Mouse (Mus musculus) CH12.LX (cell line): ENCODE results near the gene Ube2h. TPM values are rescaled to one million over a fixed set of nuclear protein-coding genes. Genes with fewer than 3 reads are reported as not detected.
A peak's percentile ranks its signal among the peaks of the same experiment; 100 is the strongest.

ENCODE experiments used
- DNase-seq: peaks from one replicate; pipeline ENCODE4 v3.0.0-alpha.2; 2013; ENCODE audit errors: extremely low read depth
- H3K27ac ChIP-seq: 2 replicates; pipeline ENCODE4 v1.5.1; 2012; ENCODE audit warnings: low read depth, mild to moderate bottlenecking, control low read depth, moderate library complexity; ENCODE audit not compliant: insufficient read depth
- H3K27me3 ChIP-seq: replicated peaks from 2 replicates; pipeline ENCODE3; 2012; ENCODE audit warnings: inconsistent platforms
- H3K36me3 ChIP-seq, 2 experiments: replicated peaks in 1 of 2; 2 replicates each; pipeline versions ENCODE3 to v1.6.1; 2012; ENCODE audit warnings: inconsistent platforms in 1 of 2, low read length in 1 of 2, mild to moderate bottlenecking in 1 of 2, mixed read lengths in 1 of 2, moderate library complexity in 1 of 2; ENCODE audit not compliant: control insufficient read depth in 1 of 2, insufficient read depth in 1 of 2
- H3K4me1 ChIP-seq, 2 experiments: 2 replicates each; pipeline ENCODE4 v1.6.1; 2012; ENCODE audit warnings: inconsistent platforms in 1 of 2, moderate library complexity in 1 of 2; ENCODE audit not compliant: insufficient read depth in 2 of 2, control insufficient read depth in 1 of 2
- H3K4me2 ChIP-seq: 2 replicates; pipeline ENCODE4 v1.6.1; 2012; ENCODE audit warnings: low read depth, mild to moderate bottlenecking, control low read depth; ENCODE audit not compliant: poor library complexity, insufficient read depth, severe bottlenecking
- H3K4me3 ChIP-seq, 3 experiments: fragments of 150-350 bp in 1 of 3; sonication (generic) in 1 of 3; replicated peaks in 1 of 3; 2 replicates each; pipeline versions ENCODE3 to v1.5.1; 2011 to 2012; ENCODE audit warnings: low read depth in 2 of 3, low read length in 2 of 3, mild to moderate bottlenecking in 2 of 3, moderate library complexity in 2 of 3, control low read depth in 1 of 3, improper control_type of control experiment in 1 of 3, inconsistent platforms in 1 of 3, mixed read lengths in 1 of 3; ENCODE audit not compliant: poor library complexity in 1 of 3
- H3K79me2 ChIP-seq: replicated peaks from 2 replicates; pipeline ENCODE4 v1.6.1; 2012; ENCODE audit warnings: mild to moderate bottlenecking, moderate library complexity; ENCODE audit not compliant: control insufficient read depth, poor library complexity, insufficient read depth, severe bottlenecking; ENCODE audit errors: extremely low read depth
- H3K9ac ChIP-seq: 2 replicates; pipeline ENCODE4 v1.6.1; 2012; ENCODE audit warnings: low read depth, mild to moderate bottlenecking, control low read depth, moderate library complexity; ENCODE audit not compliant: insufficient read depth
- H3K9me3 ChIP-seq: replicated peaks from 2 replicates; pipeline ENCODE3; 2012; ENCODE audit warnings: low read length, inconsistent platforms, mixed read lengths
- BHLHE40 ChIP-seq: IDR thresholded peaks from 2 replicates; pipeline ENCODE4 v1.6.1; 2011; ENCODE audit warnings: mild to moderate bottlenecking, low read depth, low read length, improper control_type of control experiment
- CHD1 ChIP-seq: IDR thresholded peaks from 2 replicates; pipeline ENCODE4 v1.6.1; 2012; ENCODE audit warnings: low read depth, low read length, improper control_type of control experiment, inconsistent platforms
- CHD2 ChIP-seq: IDR thresholded peaks from 2 replicates; pipeline ENCODE4 v1.6.1; 2011; ENCODE audit warnings: low read length, improper control_type of control experiment
- CTCF ChIP-seq, 2 experiments: IDR thresholded peaks in 1 of 2; conservative IDR thresholded peaks in 1 of 2; 2 replicates each; pipeline ENCODE4 v1.5.1; 2011 to 2012; ENCODE audit warnings: low read depth in 2 of 2, low read length in 2 of 2, improper control_type of control experiment in 1 of 2, inconsistent platforms in 1 of 2, mild to moderate bottlenecking in 1 of 2, moderate library complexity in 1 of 2
- E2F4 ChIP-seq: IDR thresholded peaks from 2 replicates; pipeline ENCODE4 v1.6.1; 2011; ENCODE audit warnings: low read depth, low read length, improper control_type of control experiment; ENCODE audit not compliant: insufficient replicate concordance
- ELF1 ChIP-seq: IDR thresholded peaks from 2 replicates; pipeline ENCODE4 v1.6.1; 2014; ENCODE audit warnings: low read depth, mild to moderate bottlenecking, inconsistent platforms, low read length, improper control_type of control experiment
- EP300 ChIP-seq: IDR thresholded peaks from 2 replicates; pipeline ENCODE4 v1.6.1; 2011; ENCODE audit warnings: low read length, improper control_type of control experiment
- ETS1 ChIP-seq: conservative IDR thresholded peaks from 2 replicates; pipeline ENCODE4 v1.6.1; 2012; ENCODE audit warnings: low read depth, mild to moderate bottlenecking, inconsistent platforms, low read length, improper control_type of control experiment, moderate library complexity
- GABPA ChIP-seq: IDR thresholded peaks from 2 replicates; pipeline ENCODE4 v1.6.1; 2012; ENCODE audit warnings: low read depth, low read length, improper control_type of control experiment, inconsistent platforms; ENCODE audit not compliant: insufficient replicate concordance
- HCFC1 ChIP-seq: IDR thresholded peaks from 2 replicates; pipeline ENCODE4 v1.6.1; 2012; ENCODE audit warnings: low read depth, mild to moderate bottlenecking, inconsistent platforms, low read length, improper control_type of control experiment
- IRF4 ChIP-seq: IDR thresholded peaks from 2 replicates; pipeline ENCODE4 v1.6.1; 2014; ENCODE audit warnings: low read depth, mild to moderate bottlenecking, inconsistent platforms, low read length, improper control_type of control experiment
- KAT2A ChIP-seq: IDR thresholded peaks from 2 replicates; pipeline ENCODE4 v1.6.1; 2012; ENCODE audit warnings: low read length, improper control_type of control experiment, inconsistent platforms; ENCODE audit not compliant: insufficient replicate concordance
- MAFK ChIP-seq: IDR thresholded peaks from 2 replicates; pipeline ENCODE4 v1.6.1; 2011; ENCODE audit warnings: low read length, improper control_type of control experiment; ENCODE audit not compliant: insufficient replicate concordance
- MAX ChIP-seq: IDR thresholded peaks from 2 replicates; pipeline ENCODE4 v1.6.1; 2011; ENCODE audit warnings: low read length, improper control_type of control experiment
- MAZ ChIP-seq: IDR thresholded peaks from 2 replicates; pipeline ENCODE4 v1.6.1; 2012; ENCODE audit warnings: low read depth, mild to moderate bottlenecking, inconsistent platforms, low read length, improper control_type of control experiment, moderate library complexity
- MEF2A ChIP-seq: IDR thresholded peaks from 2 replicates; pipeline ENCODE4 v1.6.1; 2014; ENCODE audit warnings: low read depth, mild to moderate bottlenecking, inconsistent platforms, low read length, improper control_type of control experiment, borderline replicate concordance
- MXI1 ChIP-seq: IDR thresholded peaks from 2 replicates; pipeline ENCODE4 v1.6.1; 2011; ENCODE audit warnings: mild to moderate bottlenecking, low read depth, low read length, improper control_type of control experiment
- NELFE ChIP-seq: IDR thresholded peaks from 2 replicates; pipeline ENCODE4 v1.6.1; 2011; ENCODE audit warnings: low read depth, low read length, improper control_type of control experiment
- PAX5 ChIP-seq: IDR thresholded peaks from 2 replicates; pipeline ENCODE4 v1.6.1; 2012; ENCODE audit warnings: low read length, inconsistent platforms, mixed read lengths
- POLR2AphosphoS2 ChIP-seq: IDR thresholded peaks from 2 replicates; pipeline ENCODE4 v1.6.1; 2011; ENCODE audit warnings: low read depth, low read length, improper control_type of control experiment
- RAD21 ChIP-seq: IDR thresholded peaks from 2 replicates; pipeline ENCODE4 v1.6.1; 2011; ENCODE audit warnings: low read depth, mild to moderate bottlenecking, low read length, improper control_type of control experiment, moderate library complexity
- RCOR1 ChIP-seq: conservative IDR thresholded peaks from 2 replicates; pipeline ENCODE4 v1.6.1; 2012; ENCODE audit warnings: low read depth, mild to moderate bottlenecking, inconsistent platforms, low read length, improper control_type of control experiment
- SMC3 ChIP-seq: IDR thresholded peaks from 2 replicates; pipeline ENCODE4 v1.6.1; 2011; ENCODE audit warnings: low read depth, low read length, improper control_type of control experiment
- TBP ChIP-seq: conservative IDR thresholded peaks from 2 replicates; pipeline ENCODE4 v1.6.1; 2011; ENCODE audit warnings: low read depth, low read length, improper control_type of control experiment
- TCF12 ChIP-seq: IDR thresholded peaks from 2 replicates; pipeline ENCODE4 v1.6.1; 2014; ENCODE audit warnings: low read depth, mild to moderate bottlenecking, inconsistent platforms, low read length, improper control_type of control experiment
- UBTF ChIP-seq: IDR thresholded peaks from 2 replicates; pipeline ENCODE4 v1.6.1; 2012; ENCODE audit warnings: low read depth, mild to moderate bottlenecking, inconsistent platforms, low read length, improper control_type of control experiment, moderate library complexity
- USF1 ChIP-seq: IDR thresholded peaks from 2 replicates; pipeline ENCODE4 v1.6.1; 2014; ENCODE audit warnings: low read depth, mild to moderate bottlenecking, inconsistent platforms, low read length, improper control_type of control experiment
- ZC3H11A ChIP-seq: IDR thresholded peaks from 2 replicates; pipeline ENCODE4 v1.6.1; 2012; ENCODE audit warnings: low read depth, mild to moderate bottlenecking, inconsistent platforms, low read length, improper control_type of control experiment
- ZKSCAN1 ChIP-seq: IDR thresholded peaks from 2 replicates; pipeline ENCODE4 v1.6.1; 2012; ENCODE audit warnings: low read depth, inconsistent platforms, low read length, improper control_type of control experiment, borderline replicate concordance
- ZMIZ1 ChIP-seq: IDR thresholded peaks from 2 replicates; pipeline ENCODE4 v1.6.1; 2012; ENCODE audit warnings: low read depth, mild to moderate bottlenecking, inconsistent platforms, low read length, improper control_type of control experiment
- ZNF384 ChIP-seq: IDR thresholded peaks from 2 replicates; pipeline ENCODE4 v1.6.1; 2012; ENCODE audit warnings: low read depth, low read length, improper control_type of control experiment, inconsistent platforms
- dilution Hi-C: fragments of 300-500 bp; cut with MboI; formaldehyde crosslinking; loops from 2 replicates; pipeline ENCODE4 v1.14.3; 2020; ENCODE audit warnings: low sequenced_read_pairs; ENCODE audit not compliant: extremely low pct_unique_long_range_greater_than_20kb, extremely low pct_ligation_motif_present
- in situ Hi-C: fragments of 300-500 bp; cut with MboI; formaldehyde crosslinking; loops from 3 replicates; pipeline ENCODE4 v1.14.3; 2019; ENCODE audit warnings: low sequenced_read_pairs, low pct_ligation_motif_present, low pct_unique_long_range_greater_than_20kb, mixed read lengths
- polyA plus RNA-seq: library from polyadenylated mRNA; unstranded; fragments of >175 nt; gene quantifications from 2 replicates; pipeline ENCODE4 v1.2.1, GENCODE M21; 2012; ENCODE audit warnings: low read depth; ENCODE audit not compliant: insufficient read length
- total RNA-seq, 2 experiments: library from RNA; depleted of rRNA; stranded (reverse); fragments of 300-350 nt in 1 of 2; fragments of >200 nt in 1 of 2; gene quantifications; 2 replicates each; pipeline ENCODE4 v1.2.3; 2012 to 2014

Gene Ube2h
- total and polyA plus RNA-seq, 3 experiments = 6.1 to 13.4 (median 13.4) TPM

DNA sequence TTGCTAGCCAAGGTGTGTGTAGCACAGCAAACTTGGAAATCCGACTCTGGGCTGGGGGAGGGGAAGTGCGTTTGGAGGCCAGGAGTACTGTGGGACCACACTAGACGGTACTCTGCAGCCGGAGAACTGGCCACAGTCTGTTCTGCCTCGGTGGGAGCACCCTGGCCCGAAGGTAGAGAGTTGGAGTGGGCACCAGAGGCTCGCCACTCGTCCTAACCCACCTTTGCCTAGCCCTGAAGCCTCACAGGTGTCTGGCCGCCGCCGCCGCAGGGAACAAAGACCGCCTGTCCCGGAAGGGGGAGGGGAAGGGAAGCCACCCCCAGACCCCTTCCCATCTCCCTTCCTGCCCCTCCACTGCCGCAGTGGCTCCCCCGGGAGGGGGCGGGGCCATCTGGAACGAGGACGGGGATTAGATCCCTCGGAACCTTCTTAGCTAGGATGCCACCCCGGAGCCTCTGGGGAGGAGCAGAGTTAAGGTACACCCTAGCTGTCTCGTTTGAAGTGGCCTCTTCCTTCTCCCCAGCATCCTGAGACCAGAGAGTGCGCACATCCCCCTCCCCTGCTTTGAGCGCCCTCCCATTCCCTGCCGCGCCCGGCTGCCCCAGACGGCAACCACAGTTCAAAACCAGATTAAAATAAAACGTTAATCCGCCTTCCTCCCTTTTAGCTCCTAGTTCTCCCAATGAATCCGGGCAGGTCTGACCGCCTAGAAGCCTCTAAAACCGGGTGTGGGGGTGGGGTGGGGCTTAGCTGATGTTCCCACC, 129.7 kb downstream of the Ube2h start (continued):
- TF ChIP-seq USF1 = no peak
- no peak for TF ChIP-seq ETS1
- no peak for TF ChIP-seq ZC3H11A
- TF ChIP-seq MXI1 = 0 out of 2 replicates have a peak, but pooled peaks have one; percentile 37
- no peak for TF ChIP-seq ZKSCAN1
- TF ChIP-seq RCOR1 = no peak
- TF ChIP-seq GABPA = no peak
- TF ChIP-seq EP300 = no peak
- no peak for TF ChIP-seq ZNF384
- no peak for TF ChIP-seq POLR2AphosphoS2
- no peak for TF ChIP-seq BHLHE40
- TF ChIP-seq MAFK = no peak
- no peak; the same call in 1 of the 2 replicates for TF ChIP-seq HCFC1
- no peak for TF ChIP-seq MEF2A

DNA sequence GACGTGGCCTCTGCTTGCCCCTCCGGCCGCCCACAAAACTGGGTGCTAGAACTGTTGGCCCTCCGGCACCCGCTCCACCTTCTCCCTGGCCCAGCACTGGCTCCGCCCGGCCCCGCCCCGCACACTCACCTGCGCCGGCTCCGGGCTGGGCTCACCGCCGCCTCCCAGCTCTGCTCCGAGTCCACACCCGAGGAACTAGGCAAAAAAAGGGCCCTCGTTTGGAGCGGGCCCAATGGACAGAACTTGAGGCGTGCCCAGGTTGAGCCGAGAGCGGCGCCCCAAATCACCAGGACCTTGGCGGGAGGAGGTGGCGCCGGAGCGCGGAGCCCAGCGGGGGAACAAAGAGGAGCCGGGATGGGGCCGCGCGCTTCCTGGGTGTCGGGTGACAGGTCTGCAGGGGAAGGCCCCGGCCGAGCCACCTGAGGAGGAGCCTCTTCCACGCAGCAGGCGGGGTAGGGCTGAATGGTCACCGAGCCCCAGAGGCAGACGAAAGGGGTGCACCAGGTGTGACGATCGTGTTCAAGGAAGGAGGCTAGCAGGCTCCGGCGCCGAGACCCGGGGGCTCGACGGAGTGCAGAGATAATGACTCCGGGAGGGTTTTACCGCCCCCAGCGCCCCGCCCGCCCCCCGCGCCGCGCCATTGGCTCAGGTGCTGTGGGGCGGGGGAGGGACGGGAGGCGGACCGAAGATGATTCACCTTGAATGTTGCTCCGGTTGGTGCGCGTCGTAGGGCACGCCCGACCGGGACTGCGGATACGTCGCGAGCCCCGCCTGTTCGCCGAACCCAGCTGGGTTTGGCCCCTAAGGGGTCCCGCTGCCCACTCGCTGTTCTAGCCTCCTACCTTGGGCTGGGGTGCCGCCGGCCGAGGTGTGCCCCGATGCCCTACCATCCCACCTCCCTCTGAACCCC, 130.5 kb downstream of the Ube2h start:
- dilution Hi-C loops = no loop called here
- peak; percentile 84 for DNase-seq
- peak overlapping the region; percentile 81 for H3K4me2 ChIP-seq
- H3K9ac ChIP-seq = peak overlapping the region; percentile 43
- H3K27ac ChIP-seq = peak overlapping the region; percentile 45
- H3K4me1 ChIP-seq = peaks cover 19 to 54% of the 10 kb centered on the region in 2 experiments
- peaks cover 4 to 26% of the 10 kb centered on the region in 2 experiments for H3K36me3 ChIP-seq
- peaks cover 18% of the 10 kb centered on the region for H3K27me3 ChIP-seq
- peak overlapping the region; percentile 69 to 92 (median 78) for H3K4me3 ChIP-seq
- in situ Hi-C loops = no loop called here
- no peaks in the 10 kb centered on the region for H3K79me2 ChIP-seq
- no peaks in the 10 kb centered on the region for H3K9me3 ChIP-seq
- peak; percentile 49; the same call in 1 of the 2 replicates for TF ChIP-seq NELFE
- 0 out of 2 replicates have a peak, but pooled peaks have one; percentile 19 for TF ChIP-seq KAT2A
- TF ChIP-seq SMC3 = no peak
- TF ChIP-seq E2F4 = no peak
- no peak for TF ChIP-seq MAFK
- TF ChIP-seq ETS1 = no peak
- TF ChIP-seq MXI1 = no peak; the same call in 1 of the 2 replicates
- TF ChIP-seq BHLHE40 = peak; percentile 53; the same call in 1 of the 2 replicates
- peak; percentile 57 for TF ChIP-seq ELF1
- no peak; the same call in 1 of the 2 replicates for TF ChIP-seq MAX
- 0 out of 2 replicates have a peak, but pooled peaks have one; percentile 22 for TF ChIP-seq MAZ
- TF ChIP-seq MEF2A = no peak; the same call in 1 of the 2 replicates
- no peak for TF ChIP-seq TBP
- TF ChIP-seq PAX5 = no peak
- no peak; the same call in 1 of the 2 replicates for TF ChIP-seq ZMIZ1
- TF ChIP-seq POLR2AphosphoS2 = no peak
- no peak for TF ChIP-seq ZNF384
- no peak for TF ChIP-seq RAD21
- 0 out of 2 replicates have a peak, but pooled peaks have one; percentile 1 for TF ChIP-seq CHD2
- no peak for TF ChIP-seq CTCF (conservative IDR thresholded peaks at IDR 0.05 in 1 of 2, IDR thresholded peaks at IDR 0.05 in 1 of 2; ENCODE audit: low read depth in 2 of 2, low read length in 2 of 2)
- peak; percentile 53; the same call in 1 of the 2 replicates for TF ChIP-seq TCF12
- TF ChIP-seq IRF4 = no peak
- peak; percentile 42; the same call in 1 of the 2 replicates for TF ChIP-seq UBTF
- TF ChIP-seq USF1 = no peak
- TF ChIP-seq GABPA = no peak
- no peak for TF ChIP-seq CHD1
- no peak for TF ChIP-seq ZC3H11A
